Mouse (Mus musculus) mesoderm, embryonic 11.5 days (tissue): ENCODE measurements around the gene Itpripl1.
"Not testable (repeated sequence)": the region's sequence is repeated elsewhere in the genome, so short reads cannot be mapped to it uniquely, and the experiment has no call there.

Experiments used
- DNase-seq: peaks from one replicate; pipeline ENCODE4 v3.0.0-alpha.2; 2012; ENCODE audit warnings: low read depth, low spot score

Itpripl1 gene

GRCm38 (mm10) chr2:127143158-127144063 is at the start of gene Itpripl1:
TSS of gene Itpripl1 (minus strand) at chr2:127143442.
- peak; percentile 48 for DNase-seq

DNA sequence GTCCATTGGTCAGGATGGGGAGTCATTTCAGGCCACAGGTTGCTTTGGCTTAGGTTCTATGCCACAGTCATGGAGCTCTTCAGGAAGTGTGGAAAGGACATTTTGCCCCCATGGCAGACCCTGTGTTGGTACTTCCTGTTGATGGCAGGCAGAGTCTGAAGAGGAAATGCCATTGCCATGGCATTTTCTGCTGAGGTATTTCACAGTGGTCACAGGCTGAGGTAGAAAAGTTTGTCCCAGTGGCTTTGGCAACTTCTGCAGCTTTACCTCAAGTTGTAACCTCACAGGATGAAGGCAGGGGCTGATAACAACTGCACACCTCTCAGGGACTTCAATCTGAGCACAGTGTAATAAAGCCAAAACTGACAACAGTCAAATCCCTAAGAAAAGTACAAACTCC is 46.3 kb upstream of the Itpripl1 start:
- DNase-seq = no peak

DNA sequence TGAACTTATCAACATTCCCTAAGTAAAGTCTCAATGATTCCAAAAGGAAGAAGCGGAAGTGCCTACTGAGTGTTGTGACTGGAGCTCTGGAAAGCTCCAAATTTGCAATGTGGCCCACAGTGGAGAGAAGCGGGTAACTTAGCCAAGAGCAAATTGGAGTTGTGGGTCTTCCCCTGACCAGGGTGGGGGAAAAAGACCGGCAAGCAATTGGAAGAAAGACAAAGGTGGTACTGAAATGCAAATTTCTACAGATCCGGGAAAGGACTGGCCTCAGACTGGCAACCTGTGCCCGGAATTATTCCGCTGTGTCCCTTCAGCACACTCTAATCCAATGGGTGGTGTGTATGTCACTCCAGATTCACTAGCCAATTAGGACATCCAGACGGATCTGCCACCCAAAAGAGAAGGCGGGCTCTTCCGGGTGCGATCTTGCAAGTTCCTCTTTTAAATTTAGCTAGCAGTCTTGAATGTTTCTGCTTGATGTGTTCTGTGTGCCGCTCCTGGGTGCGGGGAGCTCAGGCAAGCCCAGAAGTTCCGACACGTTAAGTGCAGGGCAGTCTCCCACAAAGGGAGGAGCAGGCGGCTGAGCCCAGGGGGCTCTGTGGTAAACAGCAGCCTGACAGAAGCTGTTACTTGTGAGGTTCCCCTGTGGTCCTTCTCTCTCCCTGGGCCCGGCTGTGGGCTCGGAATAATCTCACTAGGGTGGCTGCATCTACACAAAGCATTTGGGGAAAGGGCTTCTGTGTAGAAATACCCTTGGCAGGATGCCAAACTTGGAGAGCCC is 39.5 kb upstream of the Itpripl1 start:
- DNase-seq = peak; percentile 79

DNA sequence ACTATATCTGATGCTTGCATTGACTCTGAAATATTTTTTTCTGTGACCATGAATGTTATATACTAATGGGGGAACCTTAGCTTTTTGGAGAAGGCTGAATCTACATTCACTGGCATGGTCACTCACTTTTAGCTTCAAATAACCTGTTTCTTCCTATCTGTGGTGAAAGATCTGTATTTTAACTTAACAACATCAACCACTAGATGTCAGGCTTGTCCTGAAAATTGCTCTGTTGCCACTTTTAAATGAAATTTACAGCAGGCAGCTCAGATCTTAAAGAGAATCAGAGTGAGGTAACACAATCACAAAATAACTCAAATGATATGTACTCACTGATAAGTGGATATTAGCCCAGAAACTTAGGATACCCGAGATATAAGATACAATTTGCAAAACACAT is 23.0 kb upstream of the Itpripl1 start:
- peak; percentile 34 for DNase-seq

DNA sequence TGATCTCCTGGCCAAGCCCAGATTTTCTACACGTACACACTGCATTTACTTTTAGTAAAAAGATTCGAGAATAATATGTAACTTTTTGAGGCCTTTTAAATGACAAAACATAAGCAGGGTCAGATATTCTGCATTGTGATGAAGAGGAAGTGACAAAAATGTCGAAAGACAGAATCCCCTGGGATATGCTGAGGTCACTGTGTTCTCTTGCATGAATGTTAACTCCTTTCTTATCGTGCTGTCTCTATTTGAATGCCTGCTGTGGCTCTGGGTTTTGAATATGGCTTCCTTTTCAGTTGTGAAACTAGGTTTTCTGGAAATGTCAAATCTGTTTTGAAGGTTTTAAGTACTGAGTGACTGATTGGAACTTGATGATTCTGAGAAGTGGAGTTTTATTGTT is 22.4 kb upstream of the Itpripl1 start:
- DNase-seq = no peak

- DNase-seq = no peak
Measured at GRCm38 (mm10) chr2:127145699-127146098, 2.5 kb upstream of the Itpripl1 start.

- no peak for DNase-seq
Measured at GRCm38 (mm10) chr2:127142577-127143157, 575 bp downstream of the Itpripl1 start.

GRCm38 (mm10) chr2:127142031-127142430 is 1.2 kb downstream of the Itpripl1 start:
- DNase-seq = no peak

DNA sequence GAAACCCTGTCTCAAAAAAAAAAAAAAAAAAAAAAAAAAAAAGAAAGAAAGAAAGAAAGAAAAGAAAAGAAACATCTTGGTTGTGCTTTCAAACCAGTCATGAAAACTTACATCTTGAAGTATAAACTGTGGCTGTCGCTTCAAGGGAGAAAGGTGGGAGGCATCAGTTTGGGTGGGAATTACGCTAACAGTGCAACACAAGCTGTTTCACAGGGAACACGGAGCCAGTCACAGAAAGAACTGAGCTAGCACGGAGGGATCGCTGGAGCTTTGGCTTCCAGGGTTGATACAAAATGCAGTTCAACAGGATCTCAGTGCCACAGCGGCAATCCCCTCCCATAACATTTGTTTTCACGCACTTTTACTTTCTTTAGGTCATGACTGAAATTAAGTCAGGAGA is 3.2 kb downstream of the Itpripl1 start:
- DNase-seq = no peak

DNA sequence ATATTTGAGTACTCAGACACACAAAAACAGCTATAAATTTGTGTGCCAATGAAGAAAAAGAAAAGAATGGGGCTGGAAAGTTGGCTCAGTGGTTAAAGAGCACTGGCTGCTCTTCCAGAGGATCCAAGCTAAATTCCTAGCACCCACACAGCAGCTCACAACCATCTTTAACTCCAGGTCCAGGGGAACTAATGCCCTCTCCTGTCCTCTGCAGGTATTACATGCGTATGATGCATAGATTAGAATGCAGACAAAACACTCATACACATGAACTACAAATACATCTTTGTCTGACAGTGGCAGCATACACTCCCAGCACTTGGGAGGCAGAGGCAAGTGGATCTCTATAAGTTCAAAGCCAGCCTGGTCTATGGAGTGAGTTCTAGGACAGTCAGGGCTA is 3.6 kb downstream of the Itpripl1 start:
- DNase-seq = no peak

- DNase-seq = no peak
Measured at GRCm38 (mm10) chr2:127139094-127139493, 4.1 kb downstream of the Itpripl1 start.

GRCm38 (mm10) chr2:127138449-127138848 is 4.8 kb downstream of the Itpripl1 start:
- DNase-seq = no peak

DNA sequence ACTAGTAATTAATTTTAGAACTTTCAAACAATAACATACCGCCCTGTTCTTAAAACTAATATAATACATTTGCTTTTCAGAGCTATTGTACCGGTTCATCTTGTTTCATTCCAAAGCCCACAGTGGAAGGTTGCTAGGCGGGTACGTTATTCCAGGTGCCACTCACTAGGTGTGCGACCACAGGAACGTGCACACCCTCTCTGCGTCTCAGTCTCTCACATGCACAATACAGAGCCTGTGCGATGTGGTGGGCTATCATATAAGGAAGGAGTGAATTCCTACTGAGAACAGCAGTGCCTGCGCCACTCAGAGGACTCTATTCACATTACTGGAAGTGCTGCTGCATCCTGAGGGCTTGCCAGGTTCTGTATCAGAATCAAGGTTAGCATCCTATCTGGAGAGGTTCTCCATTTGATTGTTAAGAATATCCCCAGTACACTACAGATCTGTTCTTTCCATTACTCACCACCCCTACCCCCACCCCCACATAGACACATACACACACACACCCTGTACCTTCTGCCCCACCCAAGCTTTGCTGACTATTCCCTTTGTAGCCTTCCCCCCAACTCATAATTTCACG is 5.3 kb downstream of the Itpripl1 start:
- no peak for DNase-seq

DNA sequence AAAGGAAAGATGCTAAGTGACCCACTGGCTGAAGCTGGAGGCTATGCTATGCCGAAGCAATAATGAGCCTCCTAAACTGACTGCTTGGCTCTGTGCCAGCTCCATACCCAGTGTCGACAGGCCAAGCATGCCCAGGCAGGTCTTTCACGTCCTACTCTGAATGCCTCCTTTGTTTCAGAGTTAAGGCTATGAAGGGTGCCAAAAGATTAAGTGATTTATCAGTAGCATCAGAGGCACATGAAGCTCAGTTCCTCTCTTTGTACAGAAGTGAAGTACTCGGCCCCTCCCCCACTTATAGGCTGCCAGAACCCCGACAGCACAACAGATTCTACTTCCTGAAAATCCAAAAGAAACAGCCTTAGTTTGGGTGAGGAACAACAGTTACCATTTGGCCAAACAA is 6.3 kb downstream of the Itpripl1 start:
- DNase-seq = peak; percentile 83

DNA sequence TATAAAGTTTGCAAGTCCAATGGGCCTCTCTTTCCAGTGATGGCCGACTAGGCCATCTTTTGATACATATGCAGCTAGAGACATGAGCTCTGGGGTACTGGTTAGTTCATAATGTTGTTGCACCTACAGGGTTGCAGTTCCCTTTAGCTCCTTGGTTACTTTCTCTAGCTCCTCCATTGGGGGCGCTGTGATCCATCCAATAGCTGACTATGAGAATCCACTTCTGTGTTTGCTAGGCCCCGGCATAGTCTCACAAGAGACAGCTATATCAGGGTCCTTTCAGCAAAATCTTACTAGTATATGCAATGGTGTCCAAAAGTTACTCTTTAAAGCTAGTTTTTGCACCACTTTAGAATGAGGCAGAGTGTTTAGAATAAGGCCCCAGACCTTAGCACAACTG is 8.0 kb downstream of the Itpripl1 start:
- DNase-seq = not testable (repeated sequence)

DNA sequence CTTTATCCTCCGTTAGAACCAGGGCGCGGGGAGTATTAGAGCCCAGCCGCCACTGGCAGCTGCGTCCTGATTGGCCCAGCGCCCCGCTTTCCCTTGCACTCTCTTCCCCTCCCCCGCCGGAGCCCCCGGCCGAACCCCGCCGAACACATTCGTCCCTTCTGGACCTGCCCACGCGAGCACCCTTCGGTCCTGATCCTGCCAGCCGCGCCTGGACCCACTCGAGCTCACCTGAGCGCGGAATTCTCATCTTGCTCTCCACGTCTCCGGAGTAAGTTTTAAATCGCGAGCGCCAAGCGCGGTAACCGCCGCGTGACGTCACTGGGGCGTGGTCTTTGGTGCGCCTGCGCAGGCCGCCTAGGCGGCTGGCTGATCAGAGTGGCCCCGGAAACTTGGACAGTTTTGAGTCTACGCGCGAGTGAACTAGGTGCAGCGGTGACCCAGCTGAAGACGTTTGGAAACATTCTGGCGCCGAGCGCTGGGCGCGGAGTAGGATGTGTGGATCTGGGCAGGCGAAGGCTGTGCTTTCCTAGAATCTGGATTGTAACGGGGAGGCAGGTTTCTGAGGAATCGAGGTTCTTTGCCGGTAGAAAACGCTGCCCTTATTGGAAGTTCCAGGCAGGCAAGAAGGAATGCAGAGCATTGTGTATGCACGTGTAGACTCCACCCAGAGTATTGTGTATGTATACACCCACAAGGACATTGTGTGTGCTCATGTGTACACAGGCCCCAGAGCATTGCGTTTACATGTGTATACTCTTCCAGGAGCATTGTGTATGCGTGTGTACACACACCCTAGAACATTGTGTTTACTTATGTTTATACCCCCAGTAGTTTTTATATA is 9.4 kb downstream of the Itpripl1 start, which contains the start of gene Ncaph:
Ncaph (minus strand) TSS at position 334 of the 841 bp plus-strand sequence.
- DNase-seq = peak; percentile 93

- no peak for DNase-seq
Measured at GRCm38 (mm10) chr2:127131353-127131752, 11.9 kb downstream of the Itpripl1 start.

DNA sequence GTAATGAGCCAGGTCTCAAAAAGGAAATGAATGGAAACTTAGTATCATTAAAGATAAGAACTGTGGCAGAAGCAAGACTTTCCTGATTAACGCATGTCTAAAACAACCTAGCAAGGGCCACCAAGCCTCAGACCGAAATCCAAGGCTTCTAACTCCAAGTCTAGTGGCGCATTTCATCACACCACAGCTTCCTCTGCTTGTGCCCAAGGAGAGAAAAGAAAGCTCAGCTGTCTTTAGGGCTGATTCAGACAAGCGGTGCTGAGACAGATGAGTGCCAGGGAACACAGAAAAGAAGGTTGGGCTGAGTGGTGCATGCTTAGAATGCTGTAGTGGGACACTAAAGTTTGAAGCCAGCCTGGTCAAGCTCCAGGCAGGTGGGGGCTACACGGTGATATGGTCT is 14.3 kb downstream of the Itpripl1 start:
- no peak for DNase-seq

DNA sequence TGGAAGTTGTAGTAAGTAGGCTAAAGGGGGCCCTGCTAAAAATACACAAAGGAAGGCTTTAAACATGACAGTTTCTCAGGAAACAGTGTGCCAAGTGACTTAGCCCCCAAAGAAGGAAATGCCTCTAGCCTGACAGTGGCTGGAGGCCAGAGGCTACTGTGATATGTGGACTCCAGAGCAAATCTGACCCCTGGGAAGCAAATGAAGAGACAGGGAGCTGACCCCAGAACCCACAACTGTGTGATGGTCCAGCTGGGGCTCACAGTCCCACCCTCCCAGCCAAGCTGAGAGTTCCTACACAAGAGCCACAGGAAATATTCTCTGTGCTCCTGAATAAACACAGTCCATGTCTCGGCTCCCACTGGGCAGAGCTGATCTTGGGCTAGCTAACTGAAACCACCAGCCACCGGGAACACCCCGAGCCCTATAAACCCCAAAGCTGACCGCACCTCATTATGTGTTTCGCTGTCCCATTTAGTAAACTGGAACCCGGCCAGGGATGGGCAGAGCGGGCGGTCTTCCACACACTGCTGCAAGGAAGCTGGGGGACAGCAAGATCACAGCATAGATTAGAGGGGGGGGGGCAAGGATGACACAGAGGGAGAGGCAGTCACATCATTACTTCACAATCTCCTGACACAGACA is 21.5 kb downstream of the Itpripl1 start:
- DNase-seq = no peak

- DNase-seq = no peak
Measured at GRCm38 (mm10) chr2:127108986-127109385, 34.3 kb downstream of the Itpripl1 start.
